Mouse (Mus musculus) heart, embryonic 10.5 days (tissue): ENCODE measurements around the gene Mark2. TPM values are rescaled to one million over a fixed set of nuclear protein-coding genes. Genes with fewer than 3 reads are reported as not detected.

Experiments
- DNase-seq: peaks from one replicate; pipeline ENCODE4 v3.0.0-alpha.2; 2017; ENCODE audit warnings: low spot score
- H3K27ac ChIP-seq: fragments of 300-500 bp; sonication (generic); 2 replicates; pipeline ENCODE4 v1.5.1; 2016; ENCODE audit warnings: mild to moderate bottlenecking
- H3K27me3 ChIP-seq: fragments of 300-500 bp; sonication (generic); 2 replicates; pipeline ENCODE4 v1.6.1; 2016; ENCODE audit warnings: mild to moderate bottlenecking; ENCODE audit not compliant: poor library complexity, insufficient read depth, severe bottlenecking
- H3K36me3 ChIP-seq: fragments of 300-500 bp; sonication (generic); 2 replicates; pipeline ENCODE4 v1.6.1; 2016; ENCODE audit warnings: mild to moderate bottlenecking, moderate library complexity
- H3K4me1 ChIP-seq: fragments of 300-500 bp; sonication (generic); 2 replicates; pipeline ENCODE4 v1.6.1; 2016; ENCODE audit warnings: mild to moderate bottlenecking
- H3K4me3 ChIP-seq: fragments of 300-500 bp; sonication (generic); 2 replicates; pipeline ENCODE4 v1.5.1; 2016; ENCODE audit warnings: mild to moderate bottlenecking, moderate library complexity
- H3K9me3 ChIP-seq: fragments of 300-500 bp; sonication (generic); 2 replicates; pipeline ENCODE4 v1.6.1; 2016; ENCODE audit warnings: mild to moderate bottlenecking, moderate library complexity
- WGBS: fragments of 180-500 bp; shearing (Covaris S2); methylation state at CpG from one replicate; pipeline ENCODE4 v1.1.7; 2016; 5-methylcytosine and 5-hydroxymethylcytosine counted together
- polyA plus RNA-seq: library from polyadenylated mRNA; unstranded; fragments of >200 nt; fragmentation: Nextera tagmentation; extraction: Ambion mirVana; gene quantifications from 2 replicates; pipeline ENCODE4 v1.2.1, GENCODE M21; 2016

Mark2 gene
- polyA plus RNA-seq, 1 experiment from 2014 or later: 50.6 TPM

DNA sequence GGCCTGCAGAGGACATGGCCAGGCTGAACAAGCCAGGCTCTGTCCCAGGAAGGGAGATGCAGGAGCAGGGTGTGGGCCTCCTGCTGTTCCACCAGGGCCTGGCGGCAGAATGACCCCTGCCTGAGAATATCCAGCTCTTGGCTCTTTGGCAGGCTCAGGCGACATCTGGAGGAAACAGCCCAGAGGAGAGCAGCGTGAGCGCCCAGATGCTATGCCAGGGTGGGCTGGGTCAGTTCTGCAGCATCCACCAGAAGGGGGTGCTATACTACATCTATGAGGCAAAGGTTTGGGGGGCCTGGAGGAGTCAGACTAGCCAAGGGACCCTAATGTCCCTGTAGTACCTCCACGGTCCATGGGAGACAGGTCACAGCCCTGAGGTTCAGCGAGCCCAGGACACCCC, 62.5 kb downstream of the Mark2 start:
- Histone ChIP-seq H3K9me3 (no peaks in the 10 kb centered on the region), H3K36me3 (peaks cover 95% of the 10 kb centered on the region), H3K4me1 (peaks cover 47% of the 10 kb centered on the region), H3K27ac (0 out of 2 replicates have a peak overlapping the region, but pooled peaks have one; percentile 18), H3K4me3 (no peak overlapping the region), H3K27me3 (no peaks in the 10 kb centered on the region)
- no peak for DNase-seq
- 39% methylated on average over 6 of the region's 6 CpGs for WGBS

- Histone ChIP-seq H3K4me3 (no peak overlapping the region), H3K9me3 (no peaks in the 10 kb centered on the region), H3K27me3 (no peaks in the 10 kb centered on the region), H3K4me1 (peaks cover 47% of the 10 kb centered on the region), H3K27ac (no peak overlapping the region), H3K36me3 (peaks cover 95% of the 10 kb centered on the region)
- WGBS: 81% methylated on average over 6 of the region's 6 CpGs
- no peak for DNase-seq
Observed at GRCm38 (mm10) chr19:7278200-7278906, 63.3 kb downstream of the Mark2 start.

- Histone ChIP-seq H3K27me3 (no peaks in the 10 kb centered on the region), H3K9me3 (no peaks in the 10 kb centered on the region), H3K27ac (no peak overlapping the region), H3K4me3 (no peak overlapping the region), H3K4me1 (peaks cover 47% of the 10 kb centered on the region), H3K36me3 (peaks cover 95% of the 10 kb centered on the region)
- 78% methylated on average over 7 of the region's 7 CpGs for WGBS
- DNase-seq: no peak
Observed at GRCm38 (mm10) chr19:7276796-7277195, 64.9 kb downstream of the Mark2 start.

DNA sequence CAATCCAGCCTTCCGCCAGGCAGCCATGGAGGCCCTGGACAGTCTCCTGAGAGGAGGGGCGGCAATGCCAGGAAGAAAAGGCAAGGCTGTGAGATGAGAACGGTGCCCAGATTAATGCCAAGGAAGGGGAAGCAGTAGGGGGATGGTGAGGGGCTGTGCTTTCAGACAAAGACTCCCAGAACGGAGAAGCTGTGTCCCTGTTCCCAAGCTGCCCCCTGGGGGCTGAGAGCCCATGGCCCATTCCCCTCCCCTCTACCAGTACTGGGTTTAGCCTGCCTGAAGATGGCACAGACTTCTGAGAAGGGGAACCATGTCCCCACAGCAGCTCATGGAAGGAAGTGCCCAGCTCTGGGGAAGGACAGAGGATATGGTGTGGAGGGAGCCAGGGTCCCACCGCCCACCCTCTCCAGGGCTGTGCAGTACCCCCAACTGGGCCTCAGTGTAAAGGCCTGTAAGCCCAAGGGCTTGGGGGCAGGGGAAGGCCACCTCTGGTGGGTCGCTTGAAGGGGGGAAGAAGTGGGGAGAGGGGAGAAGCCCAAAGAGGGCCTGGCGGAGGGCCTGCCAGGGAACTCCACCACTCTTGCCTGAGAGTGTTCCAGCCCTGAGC, 65.5 kb downstream of the Mark2 start:
- H3K4me3 ChIP-seq: no peak overlapping the region
- no peak for DNase-seq
- WGBS: 59% methylated on average over 7 of the region's 7 CpGs
- no peaks in the 10 kb centered on the region for H3K9me3 ChIP-seq
- H3K27ac ChIP-seq: peak overlapping the region; percentile 62
- H3K36me3 ChIP-seq: peaks cover 95% of the 10 kb centered on the region
- peaks cover 45% of the 10 kb centered on the region for H3K4me1 ChIP-seq
- H3K27me3 ChIP-seq: no peaks in the 10 kb centered on the region

GRCm38 (mm10) chr19:7275131-7275789, 66.4 kb downstream of the Mark2 start:
- Histone ChIP-seq H3K9me3 (no peaks in the 10 kb centered on the region), H3K27me3 (no peaks in the 10 kb centered on the region), H3K4me3 (peak overlapping the region; percentile 8; the same call in 1 of the 2 replicates), H3K27ac (peak overlapping the region; percentile 9; the same call in 1 of the 2 replicates), H3K4me1 (peaks cover 47% of the 10 kb centered on the region), H3K36me3 (peaks cover 95% of the 10 kb centered on the region)
- DNase-seq: no peak
- 43% methylated on average over 7 of the region's 7 CpGs for WGBS

DNA sequence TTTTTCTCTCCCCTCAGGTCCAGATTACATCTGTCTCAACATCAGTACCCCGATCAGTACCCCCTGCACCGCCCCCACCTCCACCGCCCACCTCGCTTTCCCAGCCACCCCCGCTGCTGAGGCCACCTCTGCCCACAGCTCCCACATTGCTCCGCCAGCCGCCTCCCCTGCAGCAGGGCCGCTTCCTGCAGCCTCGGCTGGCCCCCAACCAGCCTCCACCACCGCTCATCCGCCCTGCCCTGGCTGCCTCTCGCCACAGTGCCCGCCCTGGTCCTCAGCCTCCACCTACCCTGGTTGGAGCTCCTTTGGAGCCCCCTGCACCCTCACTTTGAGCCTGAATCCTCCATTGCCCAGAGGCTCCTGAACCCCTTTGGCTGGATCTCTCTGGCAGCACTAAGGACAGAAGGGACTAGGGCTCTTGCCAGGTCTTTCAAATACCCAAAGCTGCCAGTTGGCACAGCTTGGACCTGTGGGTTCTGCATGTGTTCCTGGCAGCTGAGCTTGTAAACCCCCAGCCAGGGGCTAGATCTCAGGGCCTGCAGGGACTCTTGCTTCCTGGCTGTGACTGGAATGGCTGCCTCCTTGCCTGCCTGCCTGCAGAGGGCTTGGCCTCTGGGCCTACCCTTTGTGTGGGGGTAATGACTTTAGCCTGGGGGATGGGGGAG, 67.2 kb downstream of the Mark2 start:
- 83% methylated on average over 13 of the region's 13 CpGs for WGBS
- H3K4me1 ChIP-seq: peaks cover 51% of the 10 kb centered on the region
- peak overlapping the region; percentile 15 for H3K4me3 ChIP-seq

GRCm38 (mm10) chr19:7273486-7273885, 68.2 kb downstream of the Mark2 start:
- WGBS: 94% methylated on average over 4 of the region's 4 CpGs
- DNase-seq: no peak

More for the DNA sequence above, 67.2 kb downstream of the Mark2 start:
- Histone ChIP-seq H3K27ac (peak overlapping the region; percentile 9; the same call in 1 of the 2 replicates), H3K27me3 (no peaks in the 10 kb centered on the region), H3K36me3 (peaks cover 95% of the 10 kb centered on the region), H3K9me3 (no peaks in the 10 kb centered on the region)
- no peak for DNase-seq

DNA sequence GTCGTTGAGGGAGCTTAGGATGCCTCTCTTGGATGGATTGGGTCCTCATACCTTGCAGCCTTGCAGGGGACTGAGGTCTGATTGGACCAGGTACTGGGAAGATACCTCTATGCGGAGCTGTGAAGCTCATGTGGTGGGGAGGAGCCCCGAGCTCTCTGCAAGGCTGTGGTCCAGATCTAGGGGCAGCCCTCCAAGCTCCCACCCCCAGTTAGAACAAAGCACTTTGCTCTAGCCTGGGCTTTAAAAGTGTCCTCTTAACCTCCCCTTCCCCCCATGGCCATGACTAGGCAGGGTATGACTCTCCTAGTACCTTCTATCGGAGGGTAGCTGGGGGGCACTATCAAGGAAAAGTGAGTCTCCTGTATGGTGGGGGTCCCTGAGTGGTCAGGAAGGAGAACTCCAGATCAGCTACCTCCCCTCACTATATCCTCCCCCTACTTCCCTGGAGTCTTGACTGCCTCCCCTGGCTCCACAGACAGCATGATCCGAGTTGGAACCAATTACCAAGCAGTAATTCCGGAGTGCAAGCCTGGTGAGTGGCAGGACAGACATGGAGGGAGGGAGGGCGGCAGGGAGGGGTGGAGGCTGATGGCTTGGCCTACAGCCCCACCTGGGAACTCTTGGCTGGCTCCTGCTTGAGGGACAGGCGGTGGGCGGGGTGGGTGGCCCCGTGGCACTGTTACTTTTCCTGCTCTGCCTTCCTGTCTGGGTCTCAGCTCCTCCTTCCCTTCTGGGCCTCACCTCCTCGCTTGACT, 72.2 kb downstream of the Mark2 start:
- 9% methylated on average over 11 of the region's 11 CpGs for WGBS
- no peak for DNase-seq
- no peaks in the 10 kb centered on the region for H3K9me3 ChIP-seq
- H3K4me3 ChIP-seq: peak overlapping the region; percentile 88
- peaks cover 66% of the 10 kb centered on the region for H3K4me1 ChIP-seq
- H3K36me3 ChIP-seq: peaks cover 48% of the 10 kb centered on the region
- peak overlapping the region; percentile 97 for H3K27ac ChIP-seq
- H3K27me3 ChIP-seq: no peaks in the 10 kb centered on the region

More at GRCm38 (mm10) chr19:7273486-7273885, 68.2 kb downstream of the Mark2 start:
- peaks cover 85% of the 10 kb centered on the region for H3K36me3 ChIP-seq
- H3K4me3 ChIP-seq: no peak overlapping the region
- no peaks in the 10 kb centered on the region for H3K9me3 ChIP-seq
- H3K27ac ChIP-seq: no peak overlapping the region
- H3K27me3 ChIP-seq: no peaks in the 10 kb centered on the region
- peaks cover 56% of the 10 kb centered on the region for H3K4me1 ChIP-seq

- H3K36me3 ChIP-seq: peaks cover 40% of the 10 kb centered on the region
- peaks cover 68% of the 10 kb centered on the region for H3K4me1 ChIP-seq
- no peaks in the 10 kb centered on the region for H3K27me3 ChIP-seq
- H3K9me3 ChIP-seq: no peaks in the 10 kb centered on the region
- peak overlapping the region; percentile 97 for H3K27ac ChIP-seq
- peak; percentile 91 for DNase-seq
- H3K4me3 ChIP-seq: peak overlapping the region; percentile 88
- under 1% methylated on average over 30 of the region's 30 CpGs for WGBS
Observed at GRCm38 (mm10) chr19:7268722-7269090, 73.0 kb downstream of the Mark2 start.

DNA sequence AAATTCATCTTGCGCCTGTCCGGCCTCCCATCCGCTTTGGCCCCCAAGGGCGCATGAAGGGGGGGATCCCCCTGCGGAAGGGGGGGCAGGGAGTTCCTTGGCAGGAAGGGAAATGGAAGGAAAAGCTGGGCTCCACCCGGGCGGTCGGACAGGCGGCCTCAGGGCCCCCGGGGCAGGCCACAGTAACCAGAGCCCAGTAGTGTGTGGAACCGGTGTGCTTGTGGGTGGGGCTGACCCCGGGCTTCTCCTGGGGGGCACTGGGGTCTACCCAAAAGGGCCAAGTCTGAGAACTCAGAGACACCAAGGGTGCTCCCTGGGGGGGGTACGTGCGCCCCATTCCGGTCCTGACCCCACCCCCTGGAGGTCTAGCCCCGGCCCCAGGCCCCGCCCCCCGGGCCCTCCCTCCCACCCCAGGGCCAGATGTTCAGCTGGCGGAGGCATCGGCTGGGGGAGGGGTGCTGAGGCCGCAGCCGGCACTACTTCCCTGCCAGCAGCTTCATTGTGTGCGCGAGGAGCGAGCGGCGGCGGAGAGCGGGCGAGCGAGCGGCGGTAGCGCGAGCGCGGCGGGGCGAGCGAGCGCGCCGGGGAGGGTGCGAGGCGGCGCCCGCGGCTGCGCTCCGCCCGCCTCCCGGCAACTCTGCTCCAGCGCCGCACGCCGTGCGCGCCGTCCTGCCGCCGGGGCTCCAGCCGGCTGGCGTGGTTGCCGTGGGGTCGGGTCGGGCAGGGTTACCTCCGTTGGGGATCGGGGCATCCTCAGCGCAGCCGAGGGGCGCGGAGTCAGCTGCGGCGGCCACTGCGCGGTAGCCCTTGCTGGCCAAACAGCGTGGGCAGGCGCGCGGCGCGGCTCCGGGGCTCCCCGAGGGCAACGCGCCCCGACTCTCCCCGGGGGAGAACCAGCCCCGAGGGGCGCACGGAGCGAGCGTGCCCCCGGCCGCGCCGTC, 73.6 kb downstream of the Mark2 start:
- Histone ChIP-seq H3K4me3 (peak overlapping the region; percentile 88), H3K9me3 (no peaks in the 10 kb centered on the region), H3K27me3 (no peaks in the 10 kb centered on the region), H3K36me3 (peaks cover 33% of the 10 kb centered on the region), H3K4me1 (peaks cover 68% of the 10 kb centered on the region), H3K27ac (peak overlapping the region; percentile 97)
- DNase-seq: peak; percentile 92
- under 1% methylated on average over 91 of the region's 97 CpGs for WGBS

DNA sequence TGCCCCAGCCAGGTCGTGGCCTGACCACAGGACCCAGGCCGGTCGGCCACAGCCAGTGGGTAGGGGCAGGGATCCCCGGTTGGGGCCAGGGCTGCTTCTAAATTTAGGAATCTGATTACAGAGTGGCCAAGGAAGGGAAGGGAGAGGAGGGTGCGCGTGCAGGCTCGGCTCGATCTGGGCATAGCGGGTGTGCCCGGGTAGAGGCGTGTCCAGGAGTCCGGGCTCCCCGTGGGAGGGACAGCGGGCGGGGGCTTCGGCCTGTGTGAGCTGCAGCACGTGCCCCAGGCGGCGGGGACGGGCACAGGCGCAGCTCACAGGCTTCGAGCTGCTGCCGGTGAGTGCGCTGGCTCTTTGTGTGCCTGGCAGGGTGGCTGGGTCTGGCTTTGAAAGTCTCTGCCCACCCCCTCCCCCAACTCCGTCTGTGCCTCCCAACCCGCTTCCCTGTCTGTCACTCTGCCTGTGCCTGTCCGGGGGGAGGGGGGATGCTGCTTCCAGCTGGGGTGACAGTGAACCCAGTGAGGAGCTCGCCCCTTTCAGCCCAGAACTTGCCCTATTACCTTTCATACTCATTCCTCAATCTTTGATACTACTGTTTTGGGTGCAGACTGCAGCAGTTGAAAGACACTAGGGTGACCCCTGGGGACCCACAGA, 74.4 kb downstream of the Mark2 start, which contains the start of gene Rcor2:
TSS of gene Rcor2 (plus strand) at position 235 of the 651 bp plus-strand sequence.
- peaks cover 68% of the 10 kb centered on the region for H3K4me1 ChIP-seq
- no peaks in the 10 kb centered on the region for H3K9me3 ChIP-seq
- WGBS: 1% methylated on average over 28 of the region's 28 CpGs
- peak within 1 kb of the TSS; percentile 88 for H3K4me3 ChIP-seq
- DNase-seq: peak; percentile 87
- H3K36me3 ChIP-seq: peaks cover 25% of the 10 kb centered on the region
- peak within 1 kb of the TSS; percentile 97 for H3K27ac ChIP-seq
- no peaks in the 10 kb centered on the region for H3K27me3 ChIP-seq
